Mouse (Mus musculus): ENCODE measurements around the gene Mtmr6.
A peak's percentile ranks its signal among the peaks of the same experiment; 100 is the strongest.

Gene Mtmr6

GRCm38 (mm10) chr14:60264990-60265876, at the start of gene Mtmr6:
Gene Mtmr6, plus strand, starts transcription at chr14:60265228.
- peak; percentile 96 for DNase-seq (ENCODE audit: low read depth, low spot score)

DNA sequence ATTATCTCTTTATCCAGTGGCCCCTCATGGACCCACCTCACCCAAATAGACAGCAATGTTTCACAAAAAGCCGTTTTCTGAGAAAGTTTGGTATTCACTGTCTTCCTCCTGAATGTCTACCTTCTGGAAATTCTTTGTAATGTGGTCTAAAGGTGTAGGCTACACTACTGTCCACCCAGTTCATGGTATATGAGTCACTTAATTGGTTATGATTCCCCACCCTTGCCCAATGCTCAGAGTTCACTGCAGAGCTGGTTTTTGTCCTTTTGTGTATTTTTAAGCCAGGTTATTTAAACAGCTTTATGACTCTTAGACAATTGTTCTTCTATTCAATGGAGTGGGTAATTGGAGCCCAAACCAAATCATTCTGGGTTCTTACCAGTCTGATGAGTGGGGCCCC, 48.9 kb upstream of the Mtmr6 start:
- DNase-seq (ENCODE audit: low read depth, low spot score) = no peak

DNA sequence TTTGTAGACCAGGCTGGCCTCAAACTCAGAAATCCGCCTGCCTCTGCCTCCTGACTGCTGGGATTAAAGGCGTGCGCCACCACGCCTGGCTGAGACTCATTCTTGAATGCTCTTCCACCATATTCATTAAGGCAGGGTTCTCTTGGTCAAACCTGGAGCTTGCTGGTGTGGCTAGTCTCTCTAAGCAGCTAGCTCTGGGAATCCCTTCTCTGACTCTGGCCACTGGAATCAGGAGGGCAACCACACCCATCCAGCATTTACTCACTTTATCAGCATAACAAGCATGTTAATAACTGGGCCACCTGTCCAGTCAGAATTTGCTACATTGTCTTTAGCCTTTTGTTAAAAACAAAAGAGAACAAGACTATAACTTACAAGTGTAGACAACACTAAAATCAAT, 47.4 kb upstream of the Mtmr6 start:
- DNase-seq (ENCODE audit: low read depth, low spot score) = no peak

DNA sequence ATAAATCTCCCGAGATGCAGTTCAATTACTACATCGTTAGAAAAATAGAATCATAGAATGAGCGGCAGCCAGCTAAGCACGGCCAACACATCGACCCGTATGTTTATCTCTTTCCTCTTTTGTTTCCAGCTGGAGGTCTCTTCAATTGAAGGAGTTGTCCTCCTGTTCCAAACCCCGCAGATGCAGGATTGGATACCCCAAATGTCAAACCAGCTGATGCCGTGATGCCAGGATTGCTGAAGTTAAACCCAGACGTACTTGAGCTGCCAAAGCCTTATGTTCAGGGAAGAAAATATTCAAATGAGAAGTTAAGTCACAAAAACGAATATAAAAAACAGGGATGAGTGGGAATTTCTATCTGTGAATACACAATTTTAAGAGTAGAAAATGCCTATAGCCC, 45.1 kb upstream of the Mtmr6 start:
- peak; percentile 55 for DNase-seq (ENCODE audit: low read depth, low spot score)

DNA sequence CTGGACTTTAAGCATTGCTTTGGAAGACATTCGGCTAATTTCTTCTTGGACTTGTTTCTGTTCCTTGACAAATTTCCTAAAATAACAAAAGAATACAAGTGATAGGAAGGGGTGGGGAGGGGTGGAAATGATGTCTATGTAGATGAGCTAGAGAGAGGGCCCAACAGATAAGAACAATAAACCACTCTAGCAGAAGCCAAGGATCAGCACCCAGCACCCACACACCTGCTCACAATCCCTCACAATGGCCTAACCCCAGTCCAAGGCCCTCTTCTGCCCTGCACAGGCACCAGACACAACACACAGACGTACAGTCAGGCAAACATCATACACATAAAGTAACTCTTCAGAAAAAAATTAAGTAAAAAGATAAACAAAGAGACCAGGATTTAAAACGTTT, 26.5 kb upstream of the Mtmr6 start:
- no peak for DNase-seq (ENCODE audit: low read depth, low spot score)

DNA sequence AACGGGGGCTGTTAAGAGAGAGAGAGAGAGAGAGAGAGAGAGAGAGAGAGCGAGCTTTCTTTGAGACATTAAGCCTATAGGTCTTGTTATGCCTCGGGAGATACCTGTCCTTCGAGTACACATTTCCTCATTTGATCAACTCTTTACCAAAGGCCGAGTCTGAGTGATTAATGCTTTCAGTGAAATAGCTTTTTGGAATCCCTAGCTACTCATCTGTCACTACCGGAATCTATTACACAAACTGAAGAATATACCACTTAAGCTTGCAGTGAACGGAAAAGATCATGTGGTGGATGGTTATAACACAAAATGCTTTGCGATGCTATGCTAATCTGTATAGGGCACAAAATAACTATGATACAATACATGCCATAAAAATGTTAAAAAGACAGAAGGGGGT, 14.7 kb upstream of the Mtmr6 start:
- DNase-seq (ENCODE audit: low read depth, low spot score) = no peak

DNA sequence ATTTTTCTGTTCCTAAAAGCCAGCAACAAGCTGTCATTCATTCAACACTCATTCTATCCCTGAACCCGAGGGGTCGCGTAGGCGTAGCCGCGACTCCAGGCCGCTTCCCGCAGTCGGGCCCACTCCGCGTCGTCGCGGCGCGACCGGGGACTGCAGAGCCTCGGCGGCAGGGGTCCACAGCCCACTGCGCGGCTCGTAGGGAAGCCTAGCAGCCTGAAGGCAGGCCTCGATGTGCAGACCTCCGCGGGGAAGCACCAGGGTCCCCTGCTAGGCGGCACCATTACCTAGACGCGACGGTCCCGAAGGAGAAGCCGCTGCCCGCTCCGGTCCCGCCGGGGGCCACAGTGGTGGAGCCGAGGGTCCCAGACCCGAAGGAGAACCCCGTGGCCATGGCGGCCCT, 14.1 kb upstream of the Mtmr6 start:
- DNase-seq (ENCODE audit: low read depth, low spot score) = no peak

DNA sequence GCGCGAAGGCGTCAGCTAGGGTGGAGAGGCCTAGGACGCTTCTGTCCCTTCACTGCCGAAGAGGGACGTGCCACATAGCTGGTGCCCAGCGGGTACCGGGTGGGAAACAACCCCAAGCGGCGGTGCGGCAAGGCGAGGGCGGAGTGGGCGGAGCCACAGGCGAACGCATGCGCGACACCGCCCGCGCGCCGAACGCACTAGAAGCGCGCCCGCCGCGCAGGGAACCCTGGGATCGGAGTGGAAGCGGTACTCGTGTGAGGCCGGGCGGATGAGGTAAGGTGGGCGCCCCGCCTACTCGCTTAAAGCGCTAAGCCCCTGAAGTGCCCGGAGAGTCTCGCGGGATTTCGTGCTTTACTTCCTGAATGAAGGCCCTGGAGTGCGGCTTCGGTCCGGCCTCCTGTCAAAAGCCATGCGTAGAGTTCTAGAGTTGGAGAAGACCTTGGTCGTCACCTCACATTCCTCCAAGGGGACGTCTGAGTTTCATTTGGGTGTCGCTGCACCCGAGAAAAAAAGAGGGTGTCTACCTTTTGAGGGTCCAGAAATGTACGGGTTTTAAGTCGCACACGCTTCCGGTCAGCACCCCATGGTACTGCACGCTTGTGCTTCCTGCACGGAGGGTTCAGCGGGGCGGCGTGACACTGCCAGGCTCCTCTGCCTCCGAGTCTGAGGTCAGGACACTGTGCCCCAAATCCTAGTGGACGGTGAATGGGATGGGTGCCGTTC, 13.6 kb upstream of the Mtmr6 start, which contains the start of the genes Nupl1 and Gm49336:
Gene Nupl1 (minus strand): TSS at position 151 of the 723 bp plus-strand sequence.
Gene Gm49336 (minus strand): TSS at position 227 of the 723 bp plus-strand sequence.
- peak; percentile 98 for DNase-seq (ENCODE audit: low read depth, low spot score)

DNA sequence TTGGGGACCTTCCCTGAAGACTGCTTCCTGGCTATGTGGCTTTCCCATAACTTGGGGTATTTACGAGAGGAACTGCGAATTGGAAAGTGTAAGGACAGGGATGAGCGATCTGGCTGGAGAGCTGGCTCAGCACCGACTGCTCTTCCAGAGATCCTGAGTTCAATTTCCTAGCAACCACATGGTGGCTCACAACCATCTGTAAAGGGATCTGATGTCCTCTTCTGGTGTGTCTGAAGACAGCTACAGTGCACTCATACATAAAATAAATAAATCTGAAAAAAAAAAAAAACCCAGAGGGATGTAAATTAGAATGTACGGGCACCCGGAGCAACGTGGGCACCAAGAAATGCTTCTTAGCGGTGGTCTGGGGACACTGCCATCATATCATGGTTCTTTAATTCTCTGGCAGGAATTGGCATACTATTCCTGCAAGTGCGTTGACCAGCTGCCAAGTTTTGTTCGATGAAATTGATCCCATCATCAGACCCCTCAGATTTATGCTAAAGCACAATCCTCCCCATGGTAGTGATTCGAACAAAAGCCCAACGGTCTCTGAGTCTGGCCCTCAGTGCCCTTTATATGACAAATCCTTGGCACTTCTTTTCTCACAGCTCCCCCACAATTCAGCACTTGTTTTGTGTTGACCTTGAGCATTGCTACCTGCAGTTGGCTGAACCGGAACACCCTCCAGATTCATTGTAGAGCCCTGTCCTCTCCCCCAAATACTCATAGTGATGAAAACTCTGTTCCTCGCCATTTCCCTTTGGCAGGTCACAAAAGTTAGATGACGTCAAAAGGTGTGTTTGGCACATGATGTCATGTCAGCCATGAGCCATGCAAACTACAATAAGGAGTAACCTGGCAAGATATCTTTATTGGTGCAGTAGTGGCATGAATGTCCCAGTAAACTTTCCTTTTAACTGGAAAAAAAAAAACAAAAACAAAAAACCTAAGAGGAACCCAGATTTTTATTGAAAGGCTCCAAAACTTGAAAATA, 12.7 kb upstream of the Mtmr6 start:
- no peak for DNase-seq (ENCODE audit: low read depth, low spot score)

DNA sequence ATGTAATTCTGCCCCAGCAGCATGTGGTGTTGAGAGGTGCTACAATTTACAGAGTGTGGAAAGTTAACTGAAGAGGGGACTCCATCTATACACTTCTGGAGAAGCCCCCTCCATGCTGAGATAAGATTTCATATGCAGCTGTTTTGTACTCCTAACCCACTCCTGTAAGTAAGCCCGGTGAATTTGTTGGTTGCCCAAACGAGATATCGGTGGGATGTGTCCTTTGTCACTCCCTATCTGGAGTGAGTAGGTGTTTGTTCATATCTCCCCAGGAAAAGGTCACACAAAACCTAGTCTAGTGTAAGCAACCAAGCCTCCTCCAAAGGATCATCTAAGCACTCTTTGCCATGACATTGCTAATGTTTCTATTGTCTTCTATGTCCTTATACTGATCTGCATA, 11.6 kb upstream of the Mtmr6 start:
- no peak for DNase-seq (ENCODE audit: low read depth, low spot score)

GRCm38 (mm10) chr14:60254774-60255173, 10.3 kb upstream of the Mtmr6 start:
- DNase-seq (ENCODE audit: low read depth, low spot score) = no peak

DNA sequence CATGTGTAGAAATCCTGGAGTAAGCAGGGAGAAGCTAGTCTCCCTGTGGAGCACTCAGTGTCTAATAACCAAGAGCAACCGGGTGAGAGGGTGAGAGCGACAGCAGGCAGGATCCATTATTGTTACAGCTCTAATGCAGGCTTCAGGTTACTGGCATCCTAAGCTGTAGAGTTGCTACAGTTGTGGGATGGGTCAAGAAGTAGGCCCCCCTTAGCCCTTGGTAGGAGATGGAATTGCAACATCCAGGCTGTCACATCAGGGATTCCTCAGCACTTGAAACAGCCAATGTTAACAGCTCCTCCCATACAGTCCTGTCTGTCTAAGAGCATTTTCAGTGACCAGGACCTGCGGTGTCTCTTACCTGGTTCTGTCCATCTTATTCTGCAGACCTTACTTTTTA, 8.7 kb upstream of the Mtmr6 start:
- no peak for DNase-seq (ENCODE audit: low read depth, low spot score)

GRCm38 (mm10) chr14:60257101-60257500, 7.9 kb upstream of the Mtmr6 start:
- no peak for DNase-seq (ENCODE audit: low read depth, low spot score)

DNA sequence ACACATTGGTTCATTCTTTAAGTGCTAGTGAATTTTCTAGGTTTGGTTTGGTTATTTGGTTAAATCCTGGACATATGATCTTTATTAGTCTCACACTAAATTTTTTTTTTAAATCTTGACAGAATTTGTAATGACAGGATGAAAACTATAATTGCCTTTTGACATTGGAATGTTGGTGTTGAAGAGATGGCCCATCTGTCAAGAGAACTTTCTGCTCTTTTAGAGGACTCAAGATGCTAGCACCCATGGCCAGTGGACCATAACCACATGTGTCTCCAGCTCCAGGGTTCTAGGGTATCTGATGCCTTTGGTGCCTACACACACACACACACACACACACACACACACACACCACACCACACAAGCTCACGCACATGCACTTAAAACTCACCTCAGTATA, 7.2 kb upstream of the Mtmr6 start:
- DNase-seq (ENCODE audit: low read depth, low spot score) = no peak

GRCm38 (mm10) chr14:60262316-60262715, 2.7 kb upstream of the Mtmr6 start:
- DNase-seq (ENCODE audit: low read depth, low spot score) = no peak

GRCm38 (mm10) chr14:60269333-60269732, 4.3 kb downstream of the Mtmr6 start:
- DNase-seq (ENCODE audit: low read depth, low spot score) = no peak

DNA sequence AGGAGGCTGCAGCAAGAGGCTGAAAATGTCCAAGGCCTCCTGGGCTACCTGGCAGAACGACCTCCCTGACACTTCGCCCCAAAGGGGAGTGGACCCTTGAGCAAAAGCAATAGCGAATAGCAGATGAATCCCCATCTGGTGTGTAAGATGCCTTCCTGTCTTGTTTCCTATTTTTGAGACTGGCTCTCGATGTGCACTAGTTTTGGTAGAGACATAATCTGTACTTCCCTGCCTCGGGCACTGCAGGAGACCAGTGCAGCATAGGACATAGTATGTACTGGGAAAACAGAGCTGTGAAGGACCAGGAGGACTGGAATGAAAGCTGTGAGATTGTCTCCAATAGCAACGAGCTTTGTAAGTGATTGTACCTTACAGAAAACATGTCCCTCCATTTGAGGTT, 8.3 kb downstream of the Mtmr6 start:
- no peak for DNase-seq (ENCODE audit: low read depth, low spot score)

- DNase-seq (ENCODE audit: low read depth, low spot score) = no peak
Observed at GRCm38 (mm10) chr14:60275301-60276276, 10.6 kb downstream of the Mtmr6 start.

DNA sequence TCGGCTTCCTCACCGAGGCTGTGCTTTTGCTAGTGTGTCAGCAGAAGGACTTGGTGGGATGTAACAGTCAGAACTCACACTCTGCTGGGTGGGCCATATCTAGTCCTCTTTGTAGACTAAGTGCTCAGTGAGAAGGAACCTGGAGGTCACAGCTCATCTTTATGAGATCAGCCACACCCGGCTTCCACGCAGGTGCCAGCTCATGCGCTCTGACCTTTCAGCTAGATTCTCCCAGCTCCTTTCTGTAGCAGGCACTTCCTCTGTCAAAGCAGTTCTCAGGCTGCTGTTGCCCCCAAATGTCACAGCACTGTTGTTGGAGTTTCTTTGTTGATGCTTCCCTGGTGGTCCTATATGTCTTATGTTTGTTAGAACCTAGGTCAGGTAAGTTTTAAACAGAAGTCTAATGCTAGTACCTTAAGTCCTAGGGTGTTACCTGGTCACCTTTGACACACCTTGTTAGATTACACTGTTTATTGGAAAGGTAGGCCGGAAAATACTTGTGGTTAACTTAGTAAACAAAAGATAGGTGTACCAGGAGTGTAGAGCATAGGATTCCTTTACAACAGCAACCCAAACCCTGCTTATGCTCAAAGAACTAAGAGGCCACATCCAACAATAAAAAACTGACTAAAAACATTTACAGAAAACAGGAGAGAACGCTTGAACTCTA, 21.3 kb downstream of the Mtmr6 start:
- DNase-seq (ENCODE audit: low read depth, low spot score) = no peak

DNA sequence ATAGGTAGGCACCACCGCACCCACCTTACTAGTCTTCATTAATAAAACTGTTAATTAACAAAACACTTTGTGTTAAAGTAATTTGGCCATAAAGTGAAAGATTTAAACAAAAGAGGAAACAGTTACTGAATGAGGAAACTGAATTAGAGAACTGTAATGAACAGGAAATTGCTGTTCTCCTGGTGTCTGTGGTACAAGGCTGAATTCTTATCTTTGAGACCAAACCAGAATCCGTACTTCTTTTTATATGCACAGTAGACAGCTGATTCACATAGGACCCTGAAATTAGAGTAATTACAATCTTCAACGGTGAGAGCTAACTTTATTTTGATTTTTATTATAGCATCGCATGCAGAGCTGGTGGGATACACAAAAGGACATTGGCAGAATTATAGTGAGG, 25.3 kb downstream of the Mtmr6 start:
- DNase-seq (ENCODE audit: low read depth, low spot score) = no peak
